ENCODE assay signal across 23 mouse cellular contexts in genomic region chr6:34400696-34401095, GRCm38 (mm10). TPM values are rescaled to one million over a fixed set of nuclear protein-coding genes. Genes with fewer than 3 reads are reported as not detected.
DNase-seq lines count a peak whose midpoint lies in the region; ATAC-seq and TF ChIP-seq lines count a peak whose summit lies in the region.
"Had no signal": no experiment of that assay in that cellular context is flagged by ENCODE, and none has a peak within 500 bp of the region (broad histone marks: within the 10 kb centered on the region; RNA-seq: fewer than 3 reads in every experiment).

No protein-coding gene starts in this region.

- TF ChIP-seq CTCF in Patski (IDR thresholded peaks at IDR 0.05), result no peak

- peak; percentile 3 for DNase-seq in kidney, adult 18-20 months
- no peak for DNase-seq in kidney, adult 11 months
- no peak for DNase-seq in Patski (ENCODE audit: low read depth, low spot score)
- DNase-seq in adrenal gland, postnatal 10 days, result peak; percentile 44
- DNase-seq in layer of hippocampus, postnatal 14 days (ENCODE audit: low spot score in 2 of 2), result no peak
- no peak for DNase-seq in urinary bladder, adult 2 months (ENCODE audit: low spot score)
- DNase-seq: cerebellum, adult 2 months; cerebellum, postnatal 10 days; forebrain, postnatal 0 days; gastrocnemius, postnatal 25 days; heart, postnatal 10 days; heart, postnatal 4 days had no signal

- CTCF ChIA-PET in Patski (lab: Charles Lee), result no interaction called here

- POLR2A ChIA-PET in Patski (lab: Charles Lee), result no interaction called here

- ATAC-seq in Patski, result peak; percentile 67
- ATAC-seq: activated CD4-positive, CD25-positive, alpha-beta regulatory T cell, adult 4 months; forebrain, embryonic 13.5 days; forebrain, postnatal 0 days; hindbrain, embryonic 16.5 days; inflammation-experienced regulatory T-cells, adult 6 months; intestine, postnatal 0 days had no signal

- H3K27me3 ChIP-seq in Patski, result no peaks in the 10 kb centered on the region
- H3K27me3 ChIP-seq: forebrain, embryonic 13.5 days; hindbrain, embryonic 12.5 days had no signal

- in situ Hi-C loops in Patski (cut with MboI; ENCODE audit: low pct_unique_long_range_greater_than_20kb), result loop anchor here (5.0 kb wide), 1 partner anchor 42 kb away; no protein-coding TSS in a partner anchor

RNA-seq across cellular contexts. Expression of gene Akr1b7, which starts 11.4 kb away (rescaled TPM):
- polyA plus RNA-seq in Patski (2021), result 4.6 TPM
- 1,000 to 10,000 TPM in 1 of 2 experiments, 100 to 1,000 TPM in 1; 143 to 1,372 TPM for total RNA-seq in adrenal gland, postnatal 10 days (2021)
- total RNA-seq in layer of hippocampus, postnatal 14 days (2021), result not detected
- 2.7 and 3.6 TPM in 2 replicates for polyA plus RNA-seq in urinary bladder, adult 2 months (2012; rRNA removed)
- total RNA-seq: forebrain, postnatal 0 days; G1E; gastrocnemius, adult 18-20 months; gastrocnemius, postnatal 25 days; granulocyte monocyte progenitor cell, adult 5-6 weeks; heart, postnatal 10 days; heart, postnatal 4 days had no signal
- polyA plus RNA-seq: activated CD4-positive, CD25-positive, alpha-beta regulatory T cell, adult 4 months; embryonic facial prominence, embryonic 10.5 days; embryonic facial prominence, embryonic 14.5 days; forebrain, embryonic 13.5 days; G1E; inflammation-experienced regulatory T-cells, adult 6 months had no signal

RNA-seq across cellular contexts. Expression of gene Akr1b10, which starts 16.7 kb away (rescaled TPM):
- 83.1 TPM for polyA plus RNA-seq in Patski (2021)
- 10 to 100 TPM; 84.6 to 85.5 TPM for total RNA-seq in adrenal gland, postnatal 10 days (2021)
- total RNA-seq in layer of hippocampus, postnatal 14 days (2021), result 10 to 100 TPM; 23.2 to 26.3 TPM
- polyA plus RNA-seq in urinary bladder, adult 2 months (2012; rRNA removed), result 82.4 and 86.2 TPM in 2 replicates

RNA-seq across cellular contexts. Expression of gene Akr1b8, which starts 46.8 kb away (rescaled TPM):
- polyA plus RNA-seq in Patski (2021), result 125 TPM
- total RNA-seq in adrenal gland, postnatal 10 days (2021), result 100 to 1,000 TPM in 1 of 2 experiments, 10 to 100 TPM in 1; 53.8 to 120 TPM
- total RNA-seq in layer of hippocampus, postnatal 14 days (2021), result 1 to 10 TPM in 1 of 2 experiments, under 1 TPM in 1; 0.67 to 1.0 TPM
- 90.3 and 103 TPM in 2 replicates for polyA plus RNA-seq in urinary bladder, adult 2 months (2012; rRNA removed)
- total RNA-seq: granulocyte monocyte progenitor cell, adult 5-6 weeks had no signal
- polyA plus RNA-seq: activated CD4-positive, CD25-positive, alpha-beta regulatory T cell, adult 4 months had no signal

Comparison
In these comparisons a context has a peak if more than half of its experiments do, and no peak if none do; other contexts are left out.
1. DNase-seq: peak in kidney, adult 18-20 months (single experiment) and adrenal gland, postnatal 10 days (single experiment); none in kidney, adult 11 months (single experiment), Patski (single experiment), layer of hippocampus, postnatal 14 days (0 of 2) and urinary bladder, adult 2 months (single experiment).
2. RNA of gene Akr1b7, which starts 11.4 kb away (total RNA-seq): 143 to 1,372 TPM in adrenal gland, postnatal 10 days; not detected in layer of hippocampus, postnatal 14 days; every median in the first group is over 100 times any median in the second.
3. RNA of gene Akr1b8, which starts 46.8 kb away (total RNA-seq): 53.8 to 120 TPM in adrenal gland, postnatal 10 days; 0.67 to 1.0 TPM in layer of hippocampus, postnatal 14 days; every median in the first group is over 10 times any median in the second.